In genomic region chr13:97588085-97588484, GRCm38 (mm10) we compare ENCODE assay signal across 27 mouse cellular contexts.
DNase-seq lines count a peak whose midpoint lies in the region; ATAC-seq and TF ChIP-seq lines count a peak whose summit lies in the region.
"Had no signal": no experiment of that assay in that cellular context is flagged by ENCODE, and none has a peak within 500 bp of the region (broad histone marks: within the 10 kb centered on the region; RNA-seq: fewer than 3 reads in every experiment).

No protein-coding gene starts in this region.

- 0 out of 2 replicates have a peak, but pooled peaks cover 6% of the 10 kb centered on the region for H3K9me3 ChIP-seq in embryonic facial prominence, embryonic 12.5 days
- H3K9me3 ChIP-seq in embryonic facial prominence, embryonic 10.5 days = peaks cover 5% of the 10 kb centered on the region; the same call in 1 of the 2 replicates
- H3K9me3 ChIP-seq in hindbrain, embryonic 10.5 days = peaks cover 4% of the 10 kb centered on the region; the same call in 1 of the 2 replicates
- H3K9me3 ChIP-seq in hindbrain, embryonic 14.5 days (ENCODE audit: control insufficient read depth, low read length) = no peaks in the 10 kb centered on the region
- no peaks in the 10 kb centered on the region for H3K9me3 ChIP-seq in ES-E14 (ENCODE audit: control insufficient read depth, insufficient read depth, low read depth, low read length)
- H3K9me3 ChIP-seq: embryonic facial prominence, embryonic 15.5 days; forebrain, embryonic 15.5 days; heart, embryonic 10.5 days; heart, embryonic 13.5 days; hindbrain, embryonic 12.5 days; intestine, embryonic 15.5 days had no signal

- 29% methylated on average over 1 of the region's 1 CpGs for WGBS in embryonic facial prominence, embryonic 12.5 days
- 25% methylated on average over 1 of the region's 1 CpGs for WGBS in embryonic facial prominence, embryonic 10.5 days
- 57% methylated on average over 1 of the region's 1 CpGs for WGBS in hindbrain, embryonic 10.5 days
- 36% methylated on average over 1 of the region's 1 CpGs for WGBS in hindbrain, embryonic 14.5 days

- in situ Hi-C loops in ES-E14 (cut with MboI; ENCODE audit: low sequenced_read_pairs in 2 of 2, unreplicated experiment in 2 of 2) = no loop called here

- TF ChIP-seq POLR2A in brain, embryonic 14.5 days (IDR thresholded peaks at IDR 0.05; ENCODE audit: borderline replicate concordance, extremely low read depth, insufficient read depth, insufficient read length, poor library complexity, severe bottlenecking) = no peak

- H3K4me1 ChIP-seq in embryonic facial prominence, embryonic 12.5 days = peaks cover 9% of the 10 kb centered on the region
- peaks cover 27% of the 10 kb centered on the region for H3K4me1 ChIP-seq in embryonic facial prominence, embryonic 10.5 days
- peaks cover 16% of the 10 kb centered on the region; the same call in 1 of the 2 replicates for H3K4me1 ChIP-seq in hindbrain, embryonic 10.5 days (replicated peaks)
- H3K4me1 ChIP-seq in hindbrain, embryonic 14.5 days (replicated peaks; ENCODE audit: control insufficient read depth, insufficient read depth, low read length) = no peaks in the 10 kb centered on the region
- H3K4me1 ChIP-seq in ES-E14 (ENCODE audit: control insufficient read depth in 2 of 2, insufficient read depth in 2 of 2, low read length in 2 of 2, poor library complexity in 1 of 2) = peaks cover 12 to 22% of the 10 kb centered on the region in 2 experiments
- H3K4me1 ChIP-seq: forebrain, embryonic 15.5 days; hindbrain, embryonic 12.5 days; intestine, embryonic 15.5 days had no signal

- no peak overlapping the region for H3K9ac ChIP-seq in embryonic facial prominence, embryonic 12.5 days
- H3K9ac ChIP-seq in hindbrain, embryonic 14.5 days = no peak overlapping the region
- H3K9ac ChIP-seq in ES-E14 (ENCODE audit: insufficient read depth, low read depth, low read length, poor library complexity, severe bottlenecking) = no peak overlapping the region
- H3K9ac ChIP-seq: embryonic facial prominence, embryonic 15.5 days; forebrain, embryonic 15.5 days; heart, embryonic 13.5 days; hindbrain, embryonic 12.5 days; intestine, embryonic 15.5 days had no signal

- DNase-seq in embryonic facial prominence, embryonic 10.5 days (ENCODE audit: low spot score) = no peak
- no peak for DNase-seq in hindbrain, embryonic 10.5 days (ENCODE audit: low spot score)
- no peak for DNase-seq in hindbrain, embryonic 14.5 days (ENCODE audit: low spot score)
- DNase-seq in ES-E14 (ENCODE audit: low read depth, low spot score) = no peak
- peak; percentile 30 for DNase-seq in brain, embryonic 14.5 days (ENCODE audit: low read depth)
- DNase-seq in layer of hippocampus, adult 8-10 months (ENCODE audit: low spot score in 2 of 2) = no peak
- no peak for DNase-seq in kidney, postnatal 25 days
- DNase-seq: adrenal gland, adult 2 months; adrenal gland, postnatal 14 days; cerebellum, adult 11-12 months; cerebellum, adult 8-10 months; cerebellum, postnatal 10 days; cerebellum, postnatal 36 days; embryo, embryonic 11 days; gastrocnemius, postnatal 25 days; heart, adult 18-20 months; heart, postnatal 14 days; heart, postnatal 4 days; kidney, adult 11 months had no signal

- no peak overlapping the region for H3K4me3 ChIP-seq in embryonic facial prominence, embryonic 12.5 days
- H3K4me3 ChIP-seq in embryonic facial prominence, embryonic 10.5 days = no peak overlapping the region
- H3K4me3 ChIP-seq in hindbrain, embryonic 10.5 days = no peak overlapping the region
- no peak overlapping the region for H3K4me3 ChIP-seq in hindbrain, embryonic 14.5 days (replicated peaks; ENCODE audit: low read length)
- H3K4me3 ChIP-seq in ES-E14 (ENCODE audit: insufficient read depth in 1 of 2, low read depth in 1 of 2, low read length in 2 of 2, poor library complexity in 1 of 2, severe bottlenecking in 1 of 2) = no peak overlapping the region
- H3K4me3 ChIP-seq: embryonic facial prominence, embryonic 15.5 days; forebrain, embryonic 15.5 days; heart, embryonic 10.5 days; heart, embryonic 13.5 days; hindbrain, embryonic 12.5 days; intestine, embryonic 15.5 days had no signal

- no peak overlapping the region for H3K4me2 ChIP-seq in embryonic facial prominence, embryonic 12.5 days (replicated peaks)
- H3K4me2 ChIP-seq in hindbrain, embryonic 14.5 days (replicated peaks) = no peak overlapping the region
- H3K4me2 ChIP-seq: embryonic facial prominence, embryonic 15.5 days; forebrain, embryonic 15.5 days; heart, embryonic 13.5 days; hindbrain, embryonic 12.5 days; intestine, embryonic 15.5 days had no signal

- H3K36me3 ChIP-seq in embryonic facial prominence, embryonic 12.5 days = no peaks in the 10 kb centered on the region
- H3K36me3 ChIP-seq in embryonic facial prominence, embryonic 10.5 days (replicated peaks) = no peaks in the 10 kb centered on the region
- H3K36me3 ChIP-seq in hindbrain, embryonic 10.5 days = no peaks in the 10 kb centered on the region
- H3K36me3 ChIP-seq in hindbrain, embryonic 14.5 days (replicated peaks; ENCODE audit: control insufficient read depth, insufficient read depth) = no peaks in the 10 kb centered on the region
- no peaks in the 10 kb centered on the region for H3K36me3 ChIP-seq in ES-E14 (ENCODE audit: control insufficient read depth, insufficient read depth, low read length, poor library complexity, severe bottlenecking)
- H3K36me3 ChIP-seq: embryonic facial prominence, embryonic 15.5 days; forebrain, embryonic 15.5 days; heart, embryonic 10.5 days; heart, embryonic 13.5 days; hindbrain, embryonic 12.5 days; intestine, embryonic 15.5 days had no signal

- H3K27me3 ChIP-seq in embryonic facial prominence, embryonic 12.5 days = no peaks in the 10 kb centered on the region
- no peaks in the 10 kb centered on the region for H3K27me3 ChIP-seq in embryonic facial prominence, embryonic 10.5 days (replicated peaks; ENCODE audit: low read depth, poor library complexity, severe bottlenecking)
- no peaks in the 10 kb centered on the region; the same call in 1 of the 2 replicates for H3K27me3 ChIP-seq in hindbrain, embryonic 10.5 days (ENCODE audit: insufficient read depth, poor library complexity, severe bottlenecking)
- no peaks in the 10 kb centered on the region for H3K27me3 ChIP-seq in hindbrain, embryonic 14.5 days (ENCODE audit: control insufficient read depth, insufficient read depth, low read length)
- H3K27me3 ChIP-seq: embryonic facial prominence, embryonic 15.5 days; forebrain, embryonic 15.5 days; heart, embryonic 13.5 days; hindbrain, embryonic 12.5 days; intestine, embryonic 15.5 days had no signal

- no peak for TF ChIP-seq CTCF in brain, embryonic 14.5 days (IDR thresholded peaks at IDR 0.05; ENCODE audit: borderline replicate concordance, extremely low read depth, insufficient read depth, insufficient read length)

- no peak overlapping the region for H3K27ac ChIP-seq in embryonic facial prominence, embryonic 12.5 days
- H3K27ac ChIP-seq in embryonic facial prominence, embryonic 10.5 days (replicated peaks) = no peak overlapping the region
- H3K27ac ChIP-seq in hindbrain, embryonic 10.5 days = peak overlapping the region; percentile 45; the same call in 1 of the 2 replicates
- H3K27ac ChIP-seq in hindbrain, embryonic 14.5 days = no peak overlapping the region
- H3K27ac ChIP-seq in ES-E14 (ENCODE audit: insufficient read depth, low read depth, low read length, poor library complexity, severe bottlenecking) = peak overlapping the region; percentile 85; the same call in 1 of the 2 replicates
- H3K27ac ChIP-seq: embryonic facial prominence, embryonic 15.5 days; forebrain, embryonic 15.5 days; heart, embryonic 10.5 days; heart, embryonic 13.5 days; hindbrain, embryonic 12.5 days; intestine, embryonic 15.5 days had no signal

- ATAC-seq in embryonic facial prominence, embryonic 12.5 days (ENCODE audit: insufficient number of reproducible peaks, insufficient read depth, low FRiP score, low TSS enrichment) = 0 out of 2 replicates have a peak, but pooled peaks have one; percentile 47
- no peak for ATAC-seq in hindbrain, embryonic 14.5 days (ENCODE audit: low FRiP score)
- ATAC-seq: forebrain, embryonic 15.5 days; hindbrain, embryonic 16.5 days; intestine, embryonic 15.5 days had no signal

TF ChIP-seq in ES-E14, 5 proteins besides CTCF, POLR2A, EP300 and RAD21:
- TF ChIP-seq ZC3H11A (IDR thresholded peaks at IDR 0.05; ENCODE audit: borderline replicate concordance, low read depth, low read length) (no peak), ZNF384 (IDR thresholded peaks at IDR 0.05; ENCODE audit: low read depth, low read length) (0 out of 2 replicates have a peak, but pooled peaks have one; percentile 54)

Comparison
In these comparisons a context has a peak if more than half of its experiments do, and no peak if none do; other contexts are left out.
1. H3K27ac ChIP-seq: peak in hindbrain, embryonic 10.5 days (single experiment) and ES-E14 (single experiment); none in embryonic facial prominence, embryonic 12.5 days (single experiment), embryonic facial prominence, embryonic 10.5 days (single experiment) and hindbrain, embryonic 14.5 days (single experiment).